Mouse (Mus musculus) liver, embryonic 11.5 days (tissue): Measurements from ENCODE around the gene Kirrel3. TPM values are rescaled to one million over a fixed set of nuclear protein-coding genes. Genes with fewer than 3 reads are reported as not detected.

Experiments used
- ATAC-seq: fragments of 200-750 bp; cut with Nextera tagmentation; replicated peaks from 2 replicates; pipeline ENCODE4 v1.8.0; 2017; ENCODE audit warnings: moderate number of reproducible peaks, mild to moderate bottlenecking, moderate TSS enrichment, moderate library complexity; ENCODE audit not compliant: low FRiP score
- DNase-seq: peaks from one replicate; pipeline ENCODE4 v3.0.0-alpha.2; 2017; ENCODE audit warnings: low spot score
- H3K27ac ChIP-seq: fragments of 300-500 bp; sonication (generic); 2 replicates; pipeline ENCODE4 v1.5.1; 2014; ENCODE audit warnings: mild to moderate bottlenecking, low read depth, low read length, control low read depth
- H3K27me3 ChIP-seq: fragments of 300-500 bp; sonication (generic); replicated peaks from 2 replicates; pipeline ENCODE4 v1.6.1; 2014; ENCODE audit warnings: low read length, mixed read lengths; ENCODE audit not compliant: control insufficient read depth, insufficient read depth
- H3K36me3 ChIP-seq: fragments of 300-500 bp; sonication (generic); 2 replicates; pipeline ENCODE4 v1.6.1; 2014; ENCODE audit warnings: mild to moderate bottlenecking, low read length, moderate library complexity, mixed read lengths; ENCODE audit not compliant: control insufficient read depth, insufficient read depth
- H3K4me1 ChIP-seq: fragments of 300-500 bp; sonication (generic); replicated peaks from 2 replicates; pipeline ENCODE4 v1.6.1; 2014; ENCODE audit warnings: low read length, mixed read lengths; ENCODE audit not compliant: control insufficient read depth, insufficient read depth
- H3K4me2 ChIP-seq: fragments of 300-500 bp; sonication (generic); 2 replicates; pipeline ENCODE4 v1.6.1; 2014; ENCODE audit warnings: mild to moderate bottlenecking, control low read depth, moderate library complexity
- H3K4me3 ChIP-seq: fragments of 300-500 bp; sonication (generic); 2 replicates; pipeline ENCODE4 v1.5.1; 2014; ENCODE audit warnings: low read depth, low read length, control low read depth
- H3K9ac ChIP-seq: fragments of 300-500 bp; sonication (generic); 2 replicates; pipeline ENCODE4 v1.6.1; 2014; ENCODE audit warnings: low read depth, low read length, control low read depth
- H3K9me3 ChIP-seq: fragments of 300-500 bp; sonication (generic); 2 replicates; pipeline ENCODE4 v1.6.1; 2016; ENCODE audit warnings: low read length, inconsistent platforms, mixed read lengths; ENCODE audit not compliant: control insufficient read depth
- WGBS: fragments of 180-500 bp; shearing (Covaris S2); extraction: QIAGEN DNeasy Blood & Tissue Kit; methylation state at CpG from one replicate; pipeline ENCODE4 v1.1.7; 2014; 5-methylcytosine and 5-hydroxymethylcytosine counted together
- polyA plus RNA-seq: library from polyadenylated mRNA; unstranded; fragments of >200 nt; fragmentation: Nextera tagmentation; extraction: Ambion mirVana; gene quantifications from 2 replicates; pipeline ENCODE4 v1.2.1, GENCODE M21; 2014

The Kirrel3 gene
- polyA plus RNA-seq, 1 experiment from 2014 or later = 0.77 TPM

DNA sequence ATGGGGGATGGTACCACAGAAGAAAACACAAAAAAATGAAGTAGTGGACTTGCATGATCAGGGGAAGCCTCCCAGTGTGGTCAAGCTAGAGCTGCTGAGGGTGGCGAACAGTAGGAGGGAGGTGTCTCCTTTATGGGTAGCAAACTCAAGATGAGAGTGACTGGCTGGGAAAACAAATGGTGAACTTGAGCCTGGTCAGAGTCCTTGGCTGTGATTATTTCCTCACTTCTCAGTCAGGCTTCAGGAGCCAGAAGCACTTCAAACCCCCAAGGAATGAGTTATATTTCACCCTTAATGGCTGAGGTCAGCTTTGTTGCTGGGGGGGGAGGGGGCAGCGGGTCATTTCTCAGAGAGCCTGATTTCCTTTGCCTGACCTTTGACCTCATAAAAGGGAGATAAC, 218.7 kb downstream of the Kirrel3 start:
- no peaks in the 10 kb centered on the region for H3K4me1 ChIP-seq
- no peak overlapping the region for H3K4me2 ChIP-seq
- 43% methylated on average over 2 of the region's 2 CpGs for WGBS
- H3K9me3 ChIP-seq = no peaks in the 10 kb centered on the region
- H3K27me3 ChIP-seq = no peaks in the 10 kb centered on the region
- no peaks in the 10 kb centered on the region for H3K36me3 ChIP-seq
- DNase-seq = no peak
- no peak overlapping the region for H3K4me3 ChIP-seq
- no peak for ATAC-seq
- no peak overlapping the region for H3K9ac ChIP-seq
- no peak overlapping the region for H3K27ac ChIP-seq

DNA sequence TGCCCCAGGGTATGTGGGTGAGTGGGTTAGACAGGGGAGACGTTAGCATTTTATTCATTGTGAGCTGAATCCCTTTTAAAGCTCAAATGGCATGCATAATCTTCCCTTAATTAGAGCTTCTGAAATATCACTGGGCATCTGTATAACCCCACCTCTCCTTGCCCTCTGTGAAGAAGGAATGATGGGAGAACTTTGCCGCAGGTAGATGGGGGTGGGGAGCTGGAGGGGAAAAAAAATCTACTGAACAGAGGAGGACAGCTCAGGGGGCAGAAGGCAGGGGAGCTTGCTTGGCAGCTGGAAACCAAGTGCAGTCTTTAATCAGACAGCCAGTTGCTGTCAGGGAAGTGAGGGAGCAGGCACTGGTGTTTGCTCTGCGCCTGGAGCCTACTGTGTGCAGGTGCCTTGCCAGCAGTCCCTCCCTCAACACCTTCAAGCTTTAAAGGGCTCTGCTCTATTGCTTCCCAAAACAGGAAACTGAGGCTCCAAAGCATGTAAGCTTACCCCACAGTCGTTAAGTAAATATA, 220.7 kb downstream of the Kirrel3 start:
- H3K4me2 ChIP-seq = no peak overlapping the region
- H3K27me3 ChIP-seq = no peaks in the 10 kb centered on the region
- H3K27ac ChIP-seq = no peak overlapping the region
- H3K4me1 ChIP-seq = no peaks in the 10 kb centered on the region
- no peaks in the 10 kb centered on the region for H3K9me3 ChIP-seq
- no peak for ATAC-seq
- DNase-seq = no peak
- no peaks in the 10 kb centered on the region for H3K36me3 ChIP-seq
- H3K9ac ChIP-seq = no peak overlapping the region
- WGBS = 35% methylated on average over 4 of the region's 4 CpGs
- H3K4me3 ChIP-seq = no peak overlapping the region

DNA sequence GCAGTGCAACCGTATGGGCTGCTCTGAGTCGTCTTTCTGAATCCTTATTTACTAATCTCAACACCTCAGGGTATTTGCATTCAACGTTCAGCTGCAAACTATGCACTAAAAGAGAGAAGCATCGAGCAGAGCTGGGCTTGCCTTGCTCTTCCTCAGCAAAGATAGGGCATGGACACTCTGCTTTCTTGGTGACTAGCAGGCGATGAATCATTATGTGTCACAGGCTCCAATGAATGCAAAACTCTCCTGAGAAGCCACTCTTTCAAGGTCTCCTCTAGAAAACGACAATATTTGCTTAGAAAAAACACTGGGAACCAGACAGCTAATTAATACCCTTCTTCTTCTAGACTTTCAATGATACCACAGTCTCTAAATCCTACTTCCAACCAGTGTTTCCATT, 223.0 kb downstream of the Kirrel3 start:
- Histone ChIP-seq H3K36me3 (no peaks in the 10 kb centered on the region), H3K9ac (no peak overlapping the region), H3K4me2 (no peak overlapping the region), H3K4me3 (no peak overlapping the region), H3K9me3 (no peaks in the 10 kb centered on the region), H3K27ac (no peak overlapping the region), H3K4me1 (no peaks in the 10 kb centered on the region), H3K27me3 (no peaks in the 10 kb centered on the region)
- no peak for ATAC-seq
- DNase-seq = no peak
- 67% methylated on average over 6 of the region's 6 CpGs for WGBS

DNA sequence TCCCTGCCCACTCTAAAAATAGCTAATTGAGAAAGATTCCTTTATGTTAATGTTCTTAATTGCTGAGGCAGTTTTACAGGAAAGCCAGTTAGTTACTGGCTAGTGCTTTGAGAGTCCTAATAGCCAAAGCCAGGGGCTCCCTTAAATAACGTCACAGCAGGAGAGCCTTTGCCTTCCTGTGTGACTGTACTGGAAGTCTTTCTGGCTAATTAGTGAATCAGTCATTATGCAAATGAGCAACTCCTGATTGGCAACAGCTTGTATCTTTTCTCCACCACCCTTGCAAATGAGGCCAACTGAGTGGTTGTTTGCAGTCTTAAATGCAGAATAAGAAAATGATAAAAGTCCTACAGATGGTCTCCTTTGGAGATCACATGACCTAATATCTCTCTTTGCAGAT, 226.3 kb downstream of the Kirrel3 start:
- 27% methylated on average over 1 of the region's 1 CpGs for WGBS

DNA sequence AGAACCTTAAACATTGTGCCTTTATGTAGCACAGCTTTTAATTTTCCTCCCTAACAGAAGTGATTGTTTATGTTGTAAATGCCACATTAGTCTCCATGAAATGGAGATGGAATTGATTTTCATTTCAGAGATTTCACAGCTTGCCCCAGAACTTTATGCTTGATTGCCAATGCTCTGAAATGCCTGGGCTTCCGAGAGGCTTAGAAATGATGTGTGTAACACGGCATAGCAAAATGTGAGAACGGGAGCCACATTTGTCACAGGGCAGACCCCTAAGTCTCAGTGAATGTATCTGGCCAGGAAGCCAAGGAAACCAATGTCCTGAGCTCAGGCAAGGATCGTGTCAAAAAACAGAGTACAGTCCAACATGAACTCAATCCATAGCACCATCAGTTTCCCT, 227.3 kb downstream of the Kirrel3 start:
- DNase-seq (no peak), ATAC-seq (no peak)
- 76% methylated on average over 4 of the region's 4 CpGs for WGBS
- Histone ChIP-seq H3K4me3 (no peak overlapping the region), H3K27me3 (no peaks in the 10 kb centered on the region), H3K4me2 (no peak overlapping the region), H3K9ac (no peak overlapping the region), H3K9me3 (no peaks in the 10 kb centered on the region), H3K36me3 (no peaks in the 10 kb centered on the region), H3K4me1 (no peaks in the 10 kb centered on the region), H3K27ac (no peak overlapping the region)

More for the DNA sequence above, 226.3 kb downstream of the Kirrel3 start:
- Histone ChIP-seq H3K9ac (no peak overlapping the region), H3K4me3 (no peak overlapping the region), H3K4me2 (no peak overlapping the region), H3K27ac (no peak overlapping the region), H3K27me3 (no peaks in the 10 kb centered on the region), H3K9me3 (no peaks in the 10 kb centered on the region), H3K36me3 (no peaks in the 10 kb centered on the region), H3K4me1 (no peaks in the 10 kb centered on the region)
- no peak for DNase-seq
- no peak for ATAC-seq

DNA sequence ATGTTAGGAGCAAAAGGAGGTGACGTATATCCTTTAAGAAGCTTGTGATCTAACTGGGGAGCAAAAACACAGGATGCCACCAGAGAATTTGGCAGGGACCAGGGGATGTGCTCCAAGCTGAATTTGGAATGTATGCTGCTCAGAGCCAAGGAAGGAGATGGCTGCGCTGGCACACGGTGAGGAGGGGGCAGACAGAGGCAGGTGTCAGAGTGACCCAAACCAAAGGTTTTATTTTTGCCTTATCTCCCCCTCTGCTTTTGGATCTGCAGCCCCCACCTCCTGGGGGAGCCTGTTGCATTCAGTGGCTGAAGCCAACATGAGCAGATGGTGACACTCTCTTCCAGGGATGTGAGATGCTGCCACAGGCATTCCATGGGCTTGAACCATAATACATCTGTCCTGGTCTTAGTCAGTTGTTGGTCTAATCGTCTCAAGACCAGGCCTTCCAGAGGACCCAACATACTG, 227.8 kb downstream of the Kirrel3 start:
- DNase-seq = no peak
- no peaks in the 10 kb centered on the region for H3K4me1 ChIP-seq
- no peaks in the 10 kb centered on the region for H3K9me3 ChIP-seq
- H3K4me3 ChIP-seq = no peak overlapping the region
- no peak overlapping the region for H3K9ac ChIP-seq
- H3K4me2 ChIP-seq = no peak overlapping the region
- H3K27ac ChIP-seq = no peak overlapping the region
- no peak for ATAC-seq
- H3K36me3 ChIP-seq = no peaks in the 10 kb centered on the region
- no peaks in the 10 kb centered on the region for H3K27me3 ChIP-seq
- 78% methylated on average over 4 of the region's 4 CpGs for WGBS

DNA sequence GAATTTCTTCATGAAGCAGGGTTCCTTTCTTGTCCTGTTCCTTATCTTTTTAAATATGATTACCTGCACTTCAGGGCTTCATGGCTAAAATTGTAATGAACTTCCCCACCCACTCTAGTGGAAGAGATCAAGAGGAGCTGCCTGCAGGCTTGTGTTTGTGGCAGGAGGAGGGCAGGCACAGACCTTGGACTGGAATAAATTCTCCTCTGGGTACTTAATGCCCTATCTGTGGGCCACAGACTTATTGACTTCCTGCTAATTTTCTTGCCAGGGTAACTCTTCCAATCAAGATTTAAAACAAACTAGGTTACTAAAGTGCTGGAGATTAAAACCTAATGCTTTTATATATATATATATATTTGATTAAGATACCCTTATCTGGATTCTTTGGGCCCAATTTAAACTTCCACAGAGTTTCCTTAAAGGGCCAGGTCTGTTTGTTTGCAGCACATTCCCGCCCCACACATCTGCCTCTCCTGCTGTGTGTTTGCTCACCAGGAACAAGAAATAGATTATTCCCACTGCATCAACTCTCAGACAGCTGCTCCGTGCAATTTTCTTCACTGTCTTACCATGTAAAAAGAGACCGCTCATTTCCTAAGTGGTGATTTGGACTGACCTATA, 229.4 kb downstream of the Kirrel3 start:
- WGBS = 58% methylated on average over 3 of the region's 3 CpGs
- H3K9me3 ChIP-seq = no peaks in the 10 kb centered on the region
- ATAC-seq = no peak
- H3K9ac ChIP-seq = no peak overlapping the region
- H3K4me3 ChIP-seq = no peak overlapping the region
- DNase-seq = no peak
- H3K4me2 ChIP-seq = no peak overlapping the region
- H3K27ac ChIP-seq = no peak overlapping the region
- no peaks in the 10 kb centered on the region for H3K4me1 ChIP-seq
- no peaks in the 10 kb centered on the region for H3K36me3 ChIP-seq
- H3K27me3 ChIP-seq = no peaks in the 10 kb centered on the region

DNA sequence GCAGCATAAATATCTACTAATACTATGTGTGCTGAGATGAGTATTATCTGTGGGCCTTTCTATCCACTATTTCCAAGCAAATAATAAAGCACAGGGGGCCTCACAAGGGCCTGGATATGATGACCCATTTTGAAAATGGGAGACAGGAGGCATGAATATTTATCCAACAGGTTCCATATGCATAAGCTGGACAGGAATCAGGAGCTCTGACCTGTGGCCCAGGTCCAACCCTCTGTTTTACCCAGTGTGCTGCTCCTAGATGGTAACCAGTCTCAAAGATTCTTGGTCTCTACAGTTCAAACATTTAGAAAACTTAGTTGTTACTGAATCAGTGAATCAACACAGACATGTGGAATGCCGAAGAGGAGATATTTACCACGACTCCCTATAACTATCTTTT, 230.8 kb downstream of the Kirrel3 start:
- DNase-seq (no peak), ATAC-seq (no peak)
- Histone ChIP-seq H3K27ac (no peak overlapping the region), H3K9me3 (no peaks in the 10 kb centered on the region), H3K9ac (no peak overlapping the region), H3K27me3 (no peaks in the 10 kb centered on the region), H3K4me2 (no peak overlapping the region), H3K4me3 (no peak overlapping the region), H3K36me3 (no peaks in the 10 kb centered on the region), H3K4me1 (no peaks in the 10 kb centered on the region)
- WGBS = 84% methylated on average over 2 of the region's 2 CpGs

DNA sequence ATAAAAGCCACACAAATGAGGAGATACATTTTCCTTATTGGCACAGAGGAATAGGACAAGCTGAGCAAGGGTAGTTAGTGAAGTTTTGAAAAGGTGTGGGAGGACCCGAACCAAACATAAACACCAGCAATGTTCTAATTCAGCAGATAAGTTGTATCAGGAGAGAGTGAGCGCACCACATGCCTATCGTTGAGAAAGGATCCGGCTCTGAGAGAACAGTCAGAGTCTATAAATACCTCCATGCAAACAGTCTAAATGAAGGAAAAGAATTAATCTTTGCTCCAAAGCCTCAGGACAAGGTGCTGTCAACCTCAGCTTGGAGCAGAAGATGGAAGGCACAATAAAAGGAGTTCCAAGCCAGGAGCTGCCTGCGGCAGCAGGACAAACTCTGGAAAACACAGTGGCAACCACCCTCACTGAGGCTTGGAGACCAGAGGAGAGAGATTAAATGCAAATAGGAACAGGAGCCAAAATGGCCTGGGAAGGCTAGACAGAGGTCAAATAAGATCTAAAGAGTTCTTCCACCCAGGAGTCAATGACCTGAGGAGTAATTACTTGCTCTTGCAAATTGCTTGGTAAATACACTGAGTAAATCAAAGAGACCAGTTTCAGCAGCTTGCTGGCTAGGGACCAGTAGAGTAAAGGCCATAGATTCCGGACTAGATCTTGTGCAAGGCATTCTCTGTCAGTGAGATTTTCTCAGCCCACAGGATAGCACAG, 235.9 kb downstream of the Kirrel3 start:
- no peak overlapping the region for H3K4me2 ChIP-seq
- ATAC-seq (no peak), DNase-seq (no peak)
- no peak overlapping the region for H3K4me3 ChIP-seq
- no peaks in the 10 kb centered on the region for H3K27me3 ChIP-seq
- H3K36me3 ChIP-seq = no peaks in the 10 kb centered on the region
- no peak overlapping the region for H3K9ac ChIP-seq
- WGBS = 42% methylated on average over 6 of the region's 6 CpGs
- no peaks in the 10 kb centered on the region for H3K4me1 ChIP-seq
- no peak overlapping the region for H3K27ac ChIP-seq
- H3K9me3 ChIP-seq = no peaks in the 10 kb centered on the region
